ENCODE assay signal across 8 mouse cellular contexts in genomic region chr9:110205526-110206404, GRCm38 (mm10). TPM values are rescaled to one million over a fixed set of nuclear protein-coding genes. Genes with fewer than 3 reads are reported as not detected.
A peak's percentile ranks its signal among the peaks of the same experiment; 100 is the strongest.
DNase-seq lines count a peak whose midpoint lies in the region; ATAC-seq lines count a peak whose summit lies in the region.

No protein-coding gene starts in this region.

- H3K36me3 ChIP-seq in embryonic facial prominence, embryonic 11.5 days (replicated peaks; ENCODE audit: control insufficient read depth, insufficient read depth, low read depth, low read length), result peaks cover 5% of the 10 kb centered on the region
- H3K36me3 ChIP-seq in hindbrain, embryonic 16.5 days (ENCODE audit: control insufficient read depth, insufficient read depth, low read length), result peaks cover 27% of the 10 kb centered on the region
- peaks cover 80% of the 10 kb centered on the region for H3K36me3 ChIP-seq in limb, embryonic 15.5 days

- no peak overlapping the region for H3K9ac ChIP-seq in embryonic facial prominence, embryonic 11.5 days (replicated peaks; ENCODE audit: low read length)
- H3K9ac ChIP-seq in hindbrain, embryonic 16.5 days (ENCODE audit: low read depth, low read length), result no peak overlapping the region
- H3K9ac ChIP-seq in limb, embryonic 15.5 days, result no peak overlapping the region

- 18% methylated on average over 15 of the region's 15 CpGs for WGBS in embryonic facial prominence, embryonic 11.5 days
- WGBS in hindbrain, embryonic 16.5 days, result 16% methylated on average over 15 of the region's 15 CpGs
- WGBS in limb, embryonic 15.5 days, result 57% methylated on average over 15 of the region's 15 CpGs

- H3K4me2 ChIP-seq in embryonic facial prominence, embryonic 11.5 days (ENCODE audit: low read depth, low read length), result no peak overlapping the region
- no peak overlapping the region for H3K4me2 ChIP-seq in hindbrain, embryonic 16.5 days (ENCODE audit: low read length)
- H3K4me2 ChIP-seq in limb, embryonic 15.5 days, result no peak overlapping the region

- no peaks in the 10 kb centered on the region for H3K4me1 ChIP-seq in embryonic facial prominence, embryonic 11.5 days (ENCODE audit: control insufficient read depth, insufficient read depth, low read length)
- H3K4me1 ChIP-seq in hindbrain, embryonic 16.5 days (ENCODE audit: control insufficient read depth, insufficient read depth, low read depth, low read length), result peaks cover 2% of the 10 kb centered on the region
- no peaks in the 10 kb centered on the region for H3K4me1 ChIP-seq in limb, embryonic 15.5 days

- H3K27me3 ChIP-seq in embryonic facial prominence, embryonic 11.5 days (ENCODE audit: control insufficient read depth, insufficient read depth, low read length), result no peaks in the 10 kb centered on the region
- no peaks in the 10 kb centered on the region for H3K27me3 ChIP-seq in hindbrain, embryonic 16.5 days (replicated peaks; ENCODE audit: control insufficient read depth, insufficient read depth, low read length)
- H3K27me3 ChIP-seq in limb, embryonic 15.5 days, result no peaks in the 10 kb centered on the region

- H3K9me3 ChIP-seq in embryonic facial prominence, embryonic 11.5 days (replicated peaks; ENCODE audit: control insufficient read depth, low read length), result no peaks in the 10 kb centered on the region
- H3K9me3 ChIP-seq in hindbrain, embryonic 16.5 days (ENCODE audit: control insufficient read depth, low read length), result no peaks in the 10 kb centered on the region
- H3K9me3 ChIP-seq in limb, embryonic 15.5 days, result no peaks in the 10 kb centered on the region

- peak; percentile 92 for DNase-seq in ZHBTc4 (ENCODE audit: low read depth, low spot score)
- DNase-seq in embryonic facial prominence, embryonic 11.5 days (ENCODE audit: low spot score), result peak; percentile 84
- peak; percentile 62 for DNase-seq in telencephalon, adult 2 months (ENCODE audit: low read depth, low spot score)
- DNase-seq in thymus, postnatal 0 days (ENCODE audit: low spot score), result no peak

- no peak overlapping the region for H3K4me3 ChIP-seq in embryonic facial prominence, embryonic 11.5 days (ENCODE audit: low read depth, low read length)
- H3K4me3 ChIP-seq in hindbrain, embryonic 16.5 days (ENCODE audit: low read length), result no peak overlapping the region
- H3K4me3 ChIP-seq in limb, embryonic 15.5 days, result no peak overlapping the region

- ATAC-seq in embryonic facial prominence, embryonic 11.5 days (replicated peaks; ENCODE audit: insufficient number of reproducible peaks, low FRiP score, low TSS enrichment, low read depth), result peak; percentile 96
- ATAC-seq in hindbrain, embryonic 16.5 days, result peak; percentile 96
- ATAC-seq in limb, embryonic 15.5 days (ENCODE audit: insufficient number of reproducible peaks, low FRiP score, low TSS enrichment, low read depth), result 0 out of 2 replicates have a peak, but pooled peaks have one; percentile 24
- ATAC-seq in activated CD4-positive, CD25-positive, alpha-beta regulatory T cell, adult 4 months, result no peak
- ATAC-seq in granulocyte monocyte progenitor cell, adult 5-6 weeks (replicated peaks; ENCODE audit: poor library complexity, severe bottlenecking), result no peak

- peak overlapping the region; percentile 37 for H3K27ac ChIP-seq in embryonic facial prominence, embryonic 11.5 days (replicated peaks; ENCODE audit: low read depth, low read length)
- H3K27ac ChIP-seq in hindbrain, embryonic 16.5 days (ENCODE audit: low read depth, low read length), result peak overlapping the region; percentile 77
- H3K27ac ChIP-seq in limb, embryonic 15.5 days, result peak overlapping the region; percentile 62

RNA-seq across cellular contexts. Expression of gene Cspg5, which starts 37.8 kb away (rescaled TPM):
- polyA plus RNA-seq in embryonic facial prominence, embryonic 11.5 days (2014; fragmentation: Nextera tagmentation; extraction: Ambion mirVana), result 3.1 and 4.8 TPM in 2 replicates
- 207 and 212 TPM in 2 replicates for polyA plus RNA-seq in hindbrain, embryonic 16.5 days (2015; fragmentation: Nextera tagmentation; extraction: Ambion mirVana)
- polyA plus RNA-seq in limb, embryonic 15.5 days (2015; fragmentation: Nextera tagmentation; extraction: Ambion mirVana), result 4.0 and 8.9 TPM in 2 replicates
- under 1 TPM in 1 of 2 experiments, not detected in 1; 0.17 TPM for polyA plus RNA-seq in activated CD4-positive, CD25-positive, alpha-beta regulatory T cell, adult 4 months (2017; shearing (Covaris generic))
- polyA plus RNA-seq in thymus, postnatal 0 days (2015; fragmentation: Nextera tagmentation; extraction: Ambion mirVana), result 0.12 and 0.26 TPM in 2 replicates
- total RNA-seq in granulocyte monocyte progenitor cell, adult 5-6 weeks (2014; fragmentation: Nextera tagmentation), result not detected in 2 replicates
- total RNA-seq in granulocyte monocyte progenitor cell, adult 5-6 weeks (2017), result 0.30 TPM in 1 of 2 replicates, not detected in the other

Comparison
In these comparisons a context has a peak if more than half of its experiments do, and no peak if none do; other contexts are left out.
1. ATAC-seq: peak in embryonic facial prominence, embryonic 11.5 days (single experiment), hindbrain, embryonic 16.5 days (single experiment) and limb, embryonic 15.5 days (single experiment); none in activated CD4-positive, CD25-positive, alpha-beta regulatory T cell, adult 4 months (single experiment) and granulocyte monocyte progenitor cell, adult 5-6 weeks (single experiment).
2. RNA of gene Cspg5, which starts 37.8 kb away (polyA plus RNA-seq): 207 to 212 TPM in hindbrain, embryonic 16.5 days; 4.0 to 8.9 TPM in limb, embryonic 15.5 days, 3.1 to 4.8 TPM in embryonic facial prominence, embryonic 11.5 days, 0.17 TPM in activated CD4-positive, CD25-positive, alpha-beta regulatory T cell, adult 4 months and 0.12 to 0.26 TPM in thymus, postnatal 0 days; every median in the first group is over 10 times any median in the second.
3. Peak in every context shown above with its lines, with median percentiles within 50 percentile points of each other: H3K27ac ChIP-seq.